Mouse (Mus musculus) telencephalon, adult 2 months (tissue): ENCODE measurements around the gene Plppr1.
"Not testable (repeated sequence)": the region's sequence is repeated elsewhere in the genome, so short reads cannot be mapped to it uniquely, and the experiment has no call there.

ENCODE experiments used
- DNase-seq: peaks from one replicate; pipeline ENCODE4 v3.0.0-alpha.2; 2011; ENCODE audit warnings: low read depth, low spot score

The Plppr1 gene

GRCm38 (mm10) chr4:49383576-49384318 is 324.7 kb downstream of the Plppr1 start:
- not testable (repeated sequence) for DNase-seq

GRCm38 (mm10) chr4:49386873-49387272 is 327.8 kb downstream of the Plppr1 start:
- DNase-seq: no peak
